Mouse (Mus musculus) CD4-positive naive resting alpha-beta T cell, adult 76 days (primary cell): ENCODE results near the gene Xab2. TPM values are rescaled to one million over a fixed set of nuclear protein-coding genes. Genes with fewer than 3 reads are reported as not detected.

Experiments
- total RNA-seq: library from RNA; stranded (reverse); gene quantifications from one replicate; pipeline ENCODE4 v1.2.4, GENCODE M21; 2023

The Xab2 gene
- total RNA-seq: 91.9 TPM

DNA sequence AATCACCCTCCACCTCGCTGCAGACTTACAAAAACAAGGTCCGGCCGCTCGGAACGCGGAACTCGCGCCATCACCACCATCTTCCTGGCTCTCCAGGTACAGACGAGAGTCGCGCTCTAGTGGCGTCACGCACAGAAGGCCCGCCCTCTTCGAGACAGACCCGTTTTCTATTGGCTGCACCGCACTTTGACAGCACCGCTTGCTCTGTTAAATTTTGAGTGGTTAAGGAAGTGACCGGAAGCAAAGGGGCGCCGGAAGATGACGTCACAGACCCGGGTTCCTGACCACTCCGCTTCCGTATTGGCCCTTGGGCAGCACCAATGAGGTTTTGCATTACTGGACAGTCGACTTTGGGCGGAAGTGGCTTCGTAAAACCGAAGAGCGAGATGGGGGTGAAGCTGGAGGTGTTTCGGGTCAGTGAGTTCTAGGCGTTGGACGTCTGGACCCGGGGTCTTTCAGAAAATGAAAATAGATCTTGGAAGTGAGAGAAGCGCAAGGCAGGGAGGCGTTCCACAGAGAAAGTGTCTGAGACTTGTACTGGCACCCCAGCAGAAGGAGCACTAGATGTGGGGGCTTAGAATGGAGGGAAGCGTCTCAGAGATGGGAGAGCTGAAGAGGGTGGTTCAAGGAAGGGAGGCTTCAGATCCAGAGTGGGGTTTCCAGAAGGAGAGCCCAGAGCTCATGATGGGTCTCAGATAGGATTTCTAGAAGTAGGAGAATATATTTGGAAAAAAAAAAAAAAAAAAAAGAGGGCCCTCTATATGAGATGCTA lies at the start of gene Xab2, which contains the start of gene Pet100:
Xab2 (minus strand) TSS at position 118 of the 772 bp plus-strand sequence.
Pet100 (plus strand) TSS at position 350 of the 772 bp plus-strand sequence.

DNA sequence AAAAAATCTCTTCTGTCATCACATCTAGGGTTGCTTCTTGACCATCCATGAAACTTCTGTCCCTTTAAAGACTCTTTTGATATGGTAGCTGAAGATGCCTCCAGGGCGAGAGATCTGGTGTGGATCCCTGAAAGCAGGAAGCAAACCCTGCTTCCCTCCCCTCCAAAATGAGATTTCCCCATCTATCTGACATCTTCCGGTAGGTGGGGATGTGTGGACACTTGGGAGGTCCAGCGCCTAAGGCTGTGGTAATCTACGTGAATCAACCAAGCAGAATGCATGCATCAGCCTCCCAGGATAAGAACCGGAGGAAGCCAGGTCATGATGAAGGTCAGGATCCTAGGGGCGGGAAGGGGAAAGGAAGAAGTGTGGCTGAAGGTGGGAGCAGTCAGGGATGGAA lies 44.4 kb upstream of the Xab2 start, which contains the start of gene Mcemp1:
Mcemp1 (plus strand) TSS at position 248 of the 400 bp plus-strand sequence.

DNA sequence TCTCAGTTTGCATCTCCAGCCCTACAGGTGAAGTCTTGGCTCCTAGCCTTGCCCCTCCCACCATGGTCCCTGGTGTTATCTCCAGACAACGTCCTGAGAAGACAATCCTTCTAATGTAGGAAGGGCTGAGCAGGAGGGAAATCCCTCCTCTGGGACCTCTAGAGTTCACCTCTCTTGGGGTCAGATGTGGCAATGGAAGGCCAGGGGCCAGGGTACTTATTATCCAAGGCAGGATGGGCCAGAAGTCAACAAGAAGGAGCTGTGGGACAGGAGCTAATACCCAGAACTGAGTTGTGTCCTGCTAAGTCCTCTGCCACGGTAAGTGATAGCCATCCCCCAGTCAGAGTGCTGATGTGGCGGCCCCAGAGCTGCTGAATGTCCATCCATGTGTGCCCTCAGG lies 34.4 kb upstream of the Xab2 start, which contains the start of gene Retn:
Retn (plus strand) TSS at position 245 of the 400 bp plus-strand sequence.

DNA sequence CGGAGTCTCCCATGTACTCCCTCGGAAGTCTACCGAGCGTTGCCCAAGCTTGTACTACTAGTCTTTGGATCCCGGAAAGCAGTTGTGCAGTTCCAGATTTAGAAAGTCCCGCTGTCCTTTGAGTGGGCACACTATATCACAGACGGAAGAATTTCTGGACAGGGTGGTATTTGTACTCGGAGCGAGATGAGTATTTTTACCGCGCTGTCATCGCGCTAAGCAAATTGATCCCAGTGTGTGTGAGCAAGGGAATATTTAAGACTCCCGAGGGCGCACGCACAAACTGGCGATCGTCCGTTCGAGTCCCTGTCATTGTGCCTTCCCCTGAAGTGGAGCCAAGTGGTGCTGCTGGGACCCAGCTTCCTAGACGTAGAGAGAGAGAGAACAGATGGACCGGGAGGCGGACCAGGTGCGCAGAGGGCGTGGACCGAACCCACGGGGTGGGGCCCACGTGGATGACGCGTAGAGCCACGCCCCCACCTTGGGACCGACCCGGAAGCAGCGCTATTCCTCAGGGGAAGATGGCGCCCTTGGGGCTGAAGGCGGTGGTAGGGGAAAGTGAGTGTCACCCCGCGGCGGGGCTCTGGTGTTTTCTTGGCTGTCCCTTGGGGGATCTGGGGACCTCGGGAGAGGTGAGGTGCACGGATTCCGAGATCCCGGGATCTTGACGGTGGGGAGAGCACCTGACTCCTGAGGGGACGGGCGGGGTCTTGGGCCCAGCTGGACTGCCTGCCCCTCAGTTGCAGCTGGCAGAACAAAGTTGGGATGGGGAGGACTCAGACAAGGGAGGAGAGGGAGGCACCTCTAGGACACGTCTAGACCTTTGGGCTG lies 9.7 kb upstream of the Xab2 start, which contains the start of gene Stxbp2:
Stxbp2 (plus strand) TSS at position 309 of the 831 bp plus-strand sequence.

DNA sequence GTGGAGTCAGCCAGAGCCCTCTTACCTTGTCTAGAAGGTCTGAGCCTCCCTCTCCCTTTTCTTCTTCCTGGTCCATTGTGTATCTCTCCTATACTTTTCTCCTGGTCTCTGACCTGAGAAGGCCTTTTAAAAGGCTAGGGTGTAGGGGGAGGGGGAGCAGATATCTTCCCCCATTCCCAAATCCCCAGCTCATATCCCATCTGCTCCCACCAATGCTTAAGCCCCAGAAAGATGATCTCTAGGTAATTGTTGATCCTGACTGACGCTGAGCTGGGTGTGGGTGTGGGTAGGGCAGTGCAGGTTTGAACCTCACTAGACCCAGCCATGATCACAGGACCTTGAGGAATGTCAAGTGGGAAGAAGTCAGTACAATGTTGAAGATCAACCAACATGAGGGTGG lies 4.3 kb upstream of the Xab2 start, which contains the start of gene Pcp2:
Pcp2 (minus strand) TSS at position 101 of the 400 bp plus-strand sequence.

DNA sequence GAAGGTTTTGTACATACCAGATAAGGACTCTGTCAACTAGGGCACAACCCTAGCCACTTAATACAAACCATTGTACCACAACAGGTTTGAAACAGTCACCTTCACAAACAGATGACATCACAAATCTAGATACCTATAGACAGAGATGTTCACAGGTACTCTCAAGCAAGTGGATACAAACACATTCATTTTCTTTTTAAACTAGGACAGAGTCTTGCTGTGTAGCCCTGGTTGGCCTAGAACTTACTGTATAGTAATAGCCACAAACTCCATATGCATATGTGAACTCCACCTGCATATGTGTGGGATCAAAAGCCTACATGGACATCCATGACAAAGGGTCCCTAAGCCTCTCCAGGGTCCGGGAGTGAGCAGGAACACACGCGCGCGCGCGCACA lies 34.1 kb downstream of the Xab2 start, which contains the start of gene Camsap3:
Camsap3 (plus strand) TSS at position 301 of the 398 bp plus-strand sequence.

DNA sequence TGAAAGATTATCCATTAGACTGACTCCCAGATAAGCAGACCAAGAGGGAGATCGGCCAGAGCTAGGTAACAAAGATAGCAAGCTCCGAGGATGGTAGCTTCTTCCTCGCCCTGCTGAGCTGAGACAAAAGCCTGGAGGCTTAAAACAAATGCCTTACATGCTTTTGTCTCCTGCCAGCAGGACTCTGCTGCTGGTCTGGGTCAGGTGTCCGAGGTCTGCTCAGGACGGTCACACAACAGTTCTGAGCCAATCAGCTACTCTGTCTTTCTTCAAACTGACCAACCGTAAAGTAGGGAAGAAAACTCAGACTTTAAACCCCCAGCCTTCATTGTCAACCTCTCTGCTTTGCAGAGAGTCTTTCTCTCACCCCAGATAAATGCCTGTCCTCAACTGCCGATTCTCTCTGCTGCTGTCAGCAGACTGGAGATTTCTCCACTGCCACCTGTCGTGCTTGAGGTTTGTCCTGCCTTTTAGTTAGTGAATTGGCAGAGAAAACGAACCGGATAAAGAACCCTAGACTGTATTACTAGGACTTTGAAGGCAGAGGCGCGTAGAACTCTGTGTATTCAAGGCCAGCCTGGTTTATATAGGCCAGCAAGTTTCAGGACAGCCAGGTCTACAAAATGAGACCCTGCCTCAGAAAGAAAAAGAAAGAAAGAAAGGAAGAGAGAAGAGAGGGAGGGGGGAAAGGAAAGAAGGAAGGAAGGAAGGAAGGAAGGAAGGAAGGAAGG lies 53.3 kb downstream of the Xab2 start, which contains the start of gene C330021F23Rik:
C330021F23Rik (plus strand) TSS at position 350 of the 731 bp plus-strand sequence.

Other genes starting within 250 kb of the Xab2 start
- 257 TPM for gene Arhgef18, start 228.3 kb downstream of the Xab2 start, total RNA-seq
- gene Pex11g, start 153.6 kb downstream of the Xab2 start, total RNA-seq: 0.79 TPM
- gene Tex45, start 150.5 kb downstream of the Xab2 start, total RNA-seq: 13.0 TPM
- gene Zfp358, start 128.2 kb downstream of the Xab2 start, total RNA-seq: 4.0 TPM
- 68.8 TPM for gene Mcoln1, start 120.9 kb downstream of the Xab2 start, total RNA-seq
- gene Pnpla6, start 105.9 kb downstream of the Xab2 start, total RNA-seq: 46.8 TPM
- gene C330021F23Rik, start 53.3 kb downstream of the Xab2 start, total RNA-seq: not detected
- not detected for gene Camsap3, start 34.0 kb downstream of the Xab2 start, total RNA-seq
- 32.2 TPM for gene Pet100, start 232 bp upstream of the Xab2 start, total RNA-seq
- not detected for gene Pcp2, start 4.2 kb upstream of the Xab2 start, total RNA-seq
- gene Stxbp2, start 9.6 kb upstream of the Xab2 start, total RNA-seq: 186 TPM
- not detected for gene Retn, start 34.5 kb upstream of the Xab2 start, total RNA-seq
- 0.38 TPM for gene Mcemp1, start 44.4 kb upstream of the Xab2 start, total RNA-seq
- gene Fcor, start 51.0 kb upstream of the Xab2 start, total RNA-seq: not detected
- gene Trappc5, start 55.0 kb upstream of the Xab2 start, total RNA-seq: 14.5 TPM
- gene Fcer2a, start 72.9 kb upstream of the Xab2 start, total RNA-seq: 42.6 TPM
- not detected for gene Clec4g, start 99.3 kb upstream of the Xab2 start, total RNA-seq
- gene Cd209a, start 127.7 kb upstream of the Xab2 start, total RNA-seq: 2.2 TPM
- gene Cd209e, start 233.0 kb upstream of the Xab2 start, total RNA-seq: not detected